Mouse (Mus musculus) bone marrow macrophage, adult 2 months (primary cell): ENCODE data around the gene Zap70. TPM values are rescaled to one million over a fixed set of nuclear protein-coding genes. Genes with fewer than 3 reads are reported as not detected.

Experiments
- H3K27ac ChIP-seq: 2 replicates; pipeline ENCODE4 v1.5.1; 2012; ENCODE audit warnings: low read depth, low read length; ENCODE audit not compliant: insufficient read depth
- H3K4me1 ChIP-seq: 2 replicates; pipeline ENCODE4 v1.6.1; 2012; ENCODE audit warnings: low read length; ENCODE audit not compliant: control insufficient read depth, insufficient read depth
- H3K4me3 ChIP-seq: 2 replicates; pipeline ENCODE4 v1.5.1; 2012; ENCODE audit warnings: mild to moderate bottlenecking, low read length, moderate library complexity; ENCODE audit not compliant: insufficient read depth
- CTCF ChIP-seq: IDR thresholded peaks from 2 replicates; pipeline ENCODE4 v1.5.1; 2012; ENCODE audit warnings: low read depth, mild to moderate bottlenecking, low read length, moderate library complexity
- POLR2A ChIP-seq: IDR thresholded peaks from 2 replicates; pipeline ENCODE4 v1.6.1; 2012; ENCODE audit warnings: mild to moderate bottlenecking, low read depth, low read length, borderline replicate concordance
- polyA plus RNA-seq: library from polyadenylated mRNA; stranded (reverse); fragments of >200 nt; gene quantifications from 2 replicates; pipeline ENCODE4 v1.2.4, GENCODE M21; 2012; ENCODE audit not compliant: missing spikeins, insufficient read depth, insufficient read length

The Zap70 gene
- polyA plus RNA-seq, 1 experiment, result not detected

GRCm38 (mm10) chr1:36769951-36770350 is 8.4 kb downstream of the Zap70 start:
- TF ChIP-seq POLR2A, result no peak
- TF ChIP-seq CTCF, result no peak
- Histone ChIP-seq H3K4me3 (no peak overlapping the region), H3K27ac (no peak overlapping the region), H3K4me1 (no peaks in the 10 kb centered on the region; the same call in 1 of the 2 replicates)

DNA sequence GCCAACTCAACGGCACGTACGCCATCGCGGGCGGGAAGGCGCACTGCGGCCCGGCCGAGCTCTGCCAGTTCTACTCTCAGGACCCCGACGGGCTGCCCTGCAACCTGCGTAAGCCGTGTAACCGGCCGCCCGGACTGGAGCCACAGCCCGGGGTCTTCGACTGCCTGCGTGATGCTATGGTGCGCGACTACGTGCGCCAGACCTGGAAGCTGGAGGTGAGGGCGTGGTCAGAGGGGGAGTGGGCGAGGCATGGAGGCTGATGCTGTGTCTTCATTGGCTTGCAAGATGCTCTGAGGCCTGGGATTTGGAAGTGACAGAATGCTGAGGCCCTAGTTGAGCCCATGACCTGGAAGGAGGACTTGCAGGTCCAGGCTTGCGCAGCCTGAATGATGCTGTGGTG is 9.4 kb downstream of the Zap70 start:
- H3K4me1 ChIP-seq, result no peaks in the 10 kb centered on the region; the same call in 1 of the 2 replicates
- H3K4me3 ChIP-seq, result no peak overlapping the region
- TF ChIP-seq CTCF, result no peak
- TF ChIP-seq POLR2A, result no peak
- H3K27ac ChIP-seq, result no peak overlapping the region

DNA sequence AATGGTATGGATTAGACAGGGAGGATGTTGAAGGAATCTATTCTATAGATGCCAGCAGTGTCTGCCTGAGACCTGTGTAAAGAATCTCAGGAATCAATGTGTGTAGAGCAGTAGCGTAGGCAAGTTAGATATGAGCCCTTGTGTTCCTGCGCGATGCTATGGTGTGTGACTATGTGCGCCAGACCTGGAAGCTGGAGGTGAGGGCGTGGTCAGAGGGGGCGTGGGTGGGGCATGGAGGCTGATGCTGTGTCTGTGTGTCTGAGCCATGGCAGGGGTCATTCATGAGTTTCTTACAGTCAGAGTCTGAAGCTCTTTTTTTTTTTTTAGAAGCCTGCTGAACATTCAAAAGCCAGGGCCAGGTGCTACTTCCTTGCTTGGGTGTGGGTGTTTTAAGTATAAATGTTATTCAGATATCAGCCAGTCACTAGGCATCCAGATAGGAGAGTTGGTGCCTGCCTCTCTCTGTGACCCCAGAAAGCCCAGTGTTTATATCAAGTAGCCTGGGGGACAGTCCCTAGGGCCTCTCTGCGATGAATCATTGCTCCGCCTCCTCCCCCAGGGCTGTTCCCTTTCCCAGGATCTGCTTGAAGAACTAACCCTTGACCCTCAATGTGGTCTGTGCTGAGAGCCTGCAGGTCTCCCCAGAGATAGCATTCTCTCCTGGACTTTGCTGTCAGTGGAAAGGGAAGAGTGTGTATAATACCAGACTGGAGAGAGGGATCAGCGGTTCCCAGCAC is 10.8 kb downstream of the Zap70 start:
- no peaks in the 10 kb centered on the region; the same call in 1 of the 2 replicates for H3K4me1 ChIP-seq
- H3K27ac ChIP-seq, result no peak overlapping the region
- no peak overlapping the region for H3K4me3 ChIP-seq
- TF ChIP-seq POLR2A (no peak), CTCF (no peak)

DNA sequence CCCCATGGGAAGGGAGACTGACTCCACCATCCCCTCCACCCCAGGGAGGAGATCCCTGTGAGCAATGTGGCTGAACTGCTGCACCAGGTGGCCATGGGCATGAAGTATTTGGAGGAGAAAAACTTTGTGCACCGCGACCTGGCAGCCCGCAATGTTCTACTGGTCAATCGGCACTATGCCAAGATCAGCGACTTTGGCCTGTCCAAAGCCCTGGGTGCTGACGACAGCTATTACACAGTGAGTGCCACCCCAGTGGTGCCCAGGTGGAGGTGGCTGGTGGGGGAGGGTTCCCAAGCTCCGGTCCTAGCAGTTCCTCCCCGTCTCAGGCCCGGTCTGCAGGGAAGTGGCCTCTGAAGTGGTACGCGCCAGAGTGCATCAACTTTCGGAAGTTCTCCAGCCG is 19.2 kb downstream of the Zap70 start:
- Histone ChIP-seq H3K4me3 (no peak overlapping the region), H3K4me1 (no peaks in the 10 kb centered on the region), H3K27ac (no peak overlapping the region)
- TF ChIP-seq CTCF (no peak), POLR2A (no peak)

DNA sequence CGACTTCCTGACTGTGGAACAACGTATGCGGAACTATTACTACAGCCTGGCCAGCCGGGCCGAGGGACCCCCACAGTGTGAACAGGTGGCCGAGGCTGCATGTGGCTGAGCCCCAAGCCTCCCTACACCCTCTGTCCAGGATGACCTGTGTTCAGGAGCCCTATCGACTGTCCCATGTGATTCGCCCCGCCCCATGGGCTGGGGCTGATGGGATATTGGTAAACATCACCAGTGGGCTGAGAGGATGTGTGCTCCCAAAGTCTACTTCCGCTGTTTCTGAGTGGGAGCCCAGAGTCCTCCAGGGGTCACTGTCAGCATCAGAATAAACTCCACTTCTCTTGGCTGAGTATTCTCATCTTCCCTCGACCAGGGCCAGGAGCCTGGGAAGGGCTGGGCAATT is 20.9 kb downstream of the Zap70 start:
- TF ChIP-seq POLR2A (no peak), CTCF (no peak)
- no peak overlapping the region for H3K27ac ChIP-seq
- no peak overlapping the region for H3K4me3 ChIP-seq
- no peaks in the 10 kb centered on the region for H3K4me1 ChIP-seq

DNA sequence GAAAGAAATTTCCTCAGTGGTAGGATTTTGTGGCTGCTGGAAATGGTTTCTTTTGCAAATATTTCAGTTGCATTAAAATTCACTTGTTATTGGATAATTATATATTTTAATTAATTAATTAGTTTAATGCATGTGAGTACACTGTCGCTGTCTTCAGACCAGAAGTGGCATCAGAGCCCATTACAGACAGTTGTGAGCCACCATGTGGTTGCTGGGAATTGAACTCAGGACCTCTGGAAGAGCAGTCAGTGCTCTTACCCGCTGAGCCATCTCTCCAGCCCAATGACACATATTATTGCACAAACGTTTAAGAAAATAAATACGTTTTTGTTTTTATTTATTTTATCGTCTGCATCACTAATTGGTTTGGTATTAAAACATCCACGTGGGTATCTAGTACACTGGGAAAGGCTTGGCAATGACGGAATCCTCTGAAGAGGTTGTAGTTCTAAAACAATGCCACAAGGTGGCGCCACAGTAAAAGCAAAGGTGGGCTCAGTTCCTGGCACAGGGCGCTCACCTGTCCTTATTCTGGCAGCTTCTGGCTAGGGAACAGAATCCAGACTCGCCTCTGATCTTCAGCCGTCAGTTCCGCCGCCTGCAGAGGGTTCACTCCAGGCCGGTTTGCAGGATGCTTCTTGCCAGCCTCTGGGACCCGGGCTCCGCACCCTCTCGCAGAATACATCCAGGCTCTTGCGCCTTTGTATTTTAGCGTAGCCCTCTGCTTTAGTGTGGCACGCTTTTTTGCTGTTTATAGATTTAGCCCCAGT is 23.0 kb downstream of the Zap70 start:
- no peak for TF ChIP-seq POLR2A
- TF ChIP-seq CTCF, result peak; percentile 98
- H3K4me1 ChIP-seq, result peaks cover 4% of the 10 kb centered on the region
- H3K4me3 ChIP-seq, result peak overlapping the region; percentile 50
- no peak overlapping the region for H3K27ac ChIP-seq

DNA sequence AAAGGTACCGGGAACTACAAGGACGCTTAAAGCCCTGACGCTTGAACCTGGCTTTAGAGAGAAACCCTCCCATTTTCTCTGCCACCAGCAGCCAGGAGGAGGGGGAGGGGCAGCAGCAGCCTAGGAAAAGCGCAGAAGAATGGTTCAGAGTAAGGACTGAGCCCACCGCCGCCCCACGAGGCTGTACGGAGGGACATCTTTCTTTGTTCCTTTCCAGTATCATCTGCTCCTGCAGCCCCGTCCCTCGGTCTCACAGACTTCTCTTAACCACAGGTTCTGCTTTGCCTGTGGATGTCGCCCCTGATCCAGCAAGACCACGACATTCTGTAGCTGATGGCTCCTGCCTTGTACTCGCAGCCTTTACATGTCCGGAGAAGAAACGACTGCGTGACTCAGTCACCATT is 23.6 kb downstream of the Zap70 start:
- TF ChIP-seq POLR2A (no peak), CTCF (no peak)
- Histone ChIP-seq H3K4me3 (peak overlapping the region; percentile 50), H3K4me1 (peaks cover 7% of the 10 kb centered on the region), H3K27ac (no peak overlapping the region)

DNA sequence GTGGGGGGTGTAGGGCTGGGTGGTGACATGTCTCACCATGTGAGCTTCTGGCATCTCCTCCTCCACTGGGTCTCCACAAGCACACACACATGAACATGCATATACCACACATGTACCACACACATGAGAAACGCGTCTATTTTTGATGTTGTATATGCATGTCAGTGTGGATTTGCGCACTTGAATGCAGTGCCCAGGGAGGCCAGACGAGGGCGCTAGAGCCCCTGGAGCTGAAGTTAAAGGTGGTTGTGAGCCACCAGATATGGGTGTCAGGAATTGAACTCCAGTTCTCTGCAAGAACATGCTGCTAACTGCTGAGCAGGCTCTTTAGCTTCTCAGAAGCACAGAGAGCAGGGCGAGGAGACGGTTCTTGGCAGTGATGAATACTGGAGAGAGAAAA is 24.8 kb downstream of the Zap70 start:
- no peak overlapping the region for H3K4me3 ChIP-seq
- no peak for TF ChIP-seq POLR2A
- H3K27ac ChIP-seq, result no peak overlapping the region
- peaks cover 7% of the 10 kb centered on the region for H3K4me1 ChIP-seq

- TF ChIP-seq CTCF, result no peak
- no peak for TF ChIP-seq POLR2A
- Histone ChIP-seq H3K27ac (no peak overlapping the region), H3K4me1 (peaks cover 7% of the 10 kb centered on the region), H3K4me3 (no peak overlapping the region)
Observed at GRCm38 (mm10) chr1:36789416-36789815, 27.8 kb downstream of the Zap70 start.

DNA sequence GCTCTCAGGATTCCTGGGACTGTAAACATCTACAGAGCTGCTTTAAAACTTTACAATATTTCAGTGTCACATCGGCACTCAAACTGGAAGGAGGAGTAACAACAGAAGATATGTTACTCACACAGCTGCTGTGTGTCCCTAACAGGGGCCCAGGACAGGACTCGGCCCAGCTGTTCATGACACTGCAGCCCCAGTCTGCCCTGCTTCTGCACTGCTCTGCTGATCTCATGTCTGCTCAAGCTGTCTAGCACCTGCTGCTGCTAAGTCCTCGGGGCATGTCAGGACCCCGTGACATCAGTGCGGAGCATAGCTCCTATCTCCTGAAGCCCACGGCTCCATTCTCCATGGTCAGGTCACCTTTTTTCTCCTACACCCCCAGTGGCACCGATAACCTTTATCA is 35.1 kb downstream of the Zap70 start:
- Histone ChIP-seq H3K4me1 (no peaks in the 10 kb centered on the region), H3K4me3 (no peak overlapping the region), H3K27ac (no peak overlapping the region)
- no peak for TF ChIP-seq POLR2A
